Mouse (Mus musculus): Measurements from ENCODE around the gene Gpc4. TPM values are rescaled to one million over a fixed set of nuclear protein-coding genes. Genes with fewer than 3 reads are reported as not detected.

Gene Gpc4
- 10 to 100 TPM; 45.6 to 52.9 (median 47.9) TPM for total RNA-seq (2022)

DNA sequence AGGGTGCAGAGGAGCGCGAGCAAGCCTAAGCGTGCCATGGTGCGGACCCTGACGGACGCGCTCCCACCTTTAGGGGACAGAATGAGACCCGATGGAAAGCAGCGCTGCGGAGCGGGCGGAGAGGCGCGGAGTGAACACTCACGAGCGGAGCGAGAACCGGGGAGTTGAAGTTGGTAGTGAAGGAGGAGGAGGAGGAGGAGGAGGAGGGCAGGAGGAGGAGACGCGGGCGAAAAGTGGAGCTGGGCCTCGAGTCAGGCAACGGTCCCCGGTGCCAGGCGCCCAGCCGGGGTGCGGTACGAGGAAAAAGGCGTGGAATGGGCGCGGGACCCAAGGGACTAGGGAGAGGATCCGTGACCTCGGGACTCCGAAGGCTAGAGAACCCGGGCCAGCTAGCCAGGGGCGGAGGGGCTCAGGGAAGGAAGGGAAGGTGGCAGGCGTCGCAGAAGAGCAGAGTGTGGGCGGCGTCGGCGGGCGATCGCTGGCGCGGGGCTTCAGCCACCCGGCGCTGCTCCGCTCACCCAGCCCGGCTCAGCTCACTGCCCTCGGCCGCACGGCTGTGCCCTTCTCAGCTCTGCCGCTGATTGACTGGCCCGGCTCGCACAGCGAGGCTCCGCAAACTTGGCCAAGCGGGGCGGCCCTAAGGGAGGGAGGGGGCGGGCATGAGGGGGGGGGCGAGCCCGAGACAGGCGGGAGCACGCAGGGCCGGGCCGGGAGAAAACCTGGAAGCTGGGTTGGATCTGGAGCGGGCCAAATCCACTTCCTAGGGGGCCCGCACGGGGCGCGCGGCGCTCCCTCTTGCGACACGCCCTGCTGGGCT lies at the start of gene Gpc4:
Gene Gpc4, minus strand, starts transcription at position 515 of the 817 bp plus-strand sequence.
- peak; percentile 22 to 41 for DNase-seq (ENCODE audit: low spot score in 2 of 2)

DNA sequence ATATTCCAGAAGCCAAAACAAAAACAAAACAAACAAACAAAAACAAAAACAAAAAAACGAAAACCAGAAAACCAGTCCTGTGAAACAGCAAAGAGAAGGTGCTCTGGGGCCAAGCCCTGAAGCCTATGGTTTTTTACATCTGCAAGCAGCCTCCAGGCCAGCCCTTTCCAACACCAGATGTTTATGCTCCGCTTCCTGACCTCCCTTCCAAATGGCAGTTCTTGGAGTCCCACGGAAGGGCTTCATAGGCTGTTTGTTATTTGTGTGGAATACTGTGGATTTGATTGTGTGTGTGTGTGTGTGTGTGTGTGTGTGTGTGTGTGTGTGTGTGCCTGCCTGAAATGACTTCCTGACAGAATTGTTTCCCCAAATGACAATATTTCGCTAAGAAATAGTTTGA lies 47.8 kb upstream of the Gpc4 start:
- no peak for DNase-seq (ENCODE audit: low spot score in 2 of 2)

DNA sequence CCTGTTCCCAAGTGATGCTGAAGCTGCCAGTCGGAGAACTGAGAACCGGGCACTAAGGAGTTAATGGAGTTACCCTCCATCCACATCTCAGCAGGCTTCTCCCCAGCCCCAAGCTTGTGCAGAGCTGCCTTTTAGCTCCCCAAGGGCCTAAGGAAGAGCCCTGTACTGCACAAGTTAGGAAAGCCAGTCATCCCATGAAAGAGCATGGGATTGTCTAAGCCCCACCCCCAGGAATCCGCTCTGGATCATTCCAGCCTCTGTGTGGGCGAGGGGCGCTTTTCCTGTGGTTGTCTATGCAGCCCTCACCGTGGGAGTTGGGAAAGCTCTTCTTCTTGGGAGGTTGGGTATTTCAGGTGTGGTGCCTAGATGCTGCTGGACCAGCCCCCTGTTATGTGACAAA lies 34.8 kb upstream of the Gpc4 start:
- no peak for DNase-seq (ENCODE audit: low spot score in 2 of 2)

DNA sequence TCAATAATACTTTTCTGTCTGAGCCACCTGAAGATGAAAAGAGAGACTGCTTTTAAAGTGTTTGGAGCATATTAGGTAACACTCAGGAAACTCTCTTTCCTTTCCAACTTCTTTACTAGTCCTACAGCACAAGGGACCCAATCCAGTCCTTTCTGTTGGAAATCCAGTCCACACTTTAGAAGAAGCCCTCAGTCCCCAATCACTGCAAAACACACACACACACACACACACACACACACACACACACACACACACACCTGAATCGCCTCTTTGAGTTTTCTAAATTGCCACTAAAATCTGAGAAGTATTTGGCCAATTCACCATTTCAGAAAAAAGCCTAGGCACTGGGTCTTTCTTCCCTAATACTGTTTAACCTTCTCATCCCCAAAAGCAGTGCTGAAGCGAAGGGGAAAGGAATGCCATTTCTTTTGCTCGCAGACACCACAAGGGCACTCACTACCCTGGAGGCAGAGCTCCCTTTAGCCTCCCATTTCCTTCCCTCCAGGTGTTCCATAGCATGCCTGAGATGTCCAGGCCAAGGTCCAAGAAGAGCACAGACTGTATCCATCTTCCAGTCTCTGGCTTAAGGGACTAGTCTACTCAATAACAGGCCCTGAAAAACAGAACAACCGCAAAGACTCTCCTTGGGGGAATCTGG lies 28.4 kb upstream of the Gpc4 start:
- no peak for DNase-seq (ENCODE audit: low spot score in 2 of 2)

DNA sequence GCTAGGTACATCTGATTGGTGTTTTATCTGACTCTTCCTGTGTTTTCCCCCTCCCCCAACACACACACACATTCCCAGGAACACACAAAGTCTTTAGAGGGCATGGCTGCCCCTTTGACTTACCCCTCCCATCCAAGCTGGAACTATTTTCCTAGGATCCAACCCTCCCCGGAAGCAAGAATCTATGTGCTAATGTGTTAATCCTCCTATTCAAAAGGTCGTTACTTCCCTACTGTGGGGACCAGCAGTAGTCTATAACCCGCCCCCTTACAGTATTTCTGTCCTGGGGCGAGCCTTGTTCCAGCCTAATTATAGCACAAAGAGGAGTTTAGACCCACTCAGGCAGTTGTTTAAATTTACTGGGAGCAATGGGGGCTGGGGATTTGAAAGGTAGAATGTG lies 24.0 kb upstream of the Gpc4 start:
- DNase-seq (ENCODE audit: low spot score in 2 of 2), result no peak

DNA sequence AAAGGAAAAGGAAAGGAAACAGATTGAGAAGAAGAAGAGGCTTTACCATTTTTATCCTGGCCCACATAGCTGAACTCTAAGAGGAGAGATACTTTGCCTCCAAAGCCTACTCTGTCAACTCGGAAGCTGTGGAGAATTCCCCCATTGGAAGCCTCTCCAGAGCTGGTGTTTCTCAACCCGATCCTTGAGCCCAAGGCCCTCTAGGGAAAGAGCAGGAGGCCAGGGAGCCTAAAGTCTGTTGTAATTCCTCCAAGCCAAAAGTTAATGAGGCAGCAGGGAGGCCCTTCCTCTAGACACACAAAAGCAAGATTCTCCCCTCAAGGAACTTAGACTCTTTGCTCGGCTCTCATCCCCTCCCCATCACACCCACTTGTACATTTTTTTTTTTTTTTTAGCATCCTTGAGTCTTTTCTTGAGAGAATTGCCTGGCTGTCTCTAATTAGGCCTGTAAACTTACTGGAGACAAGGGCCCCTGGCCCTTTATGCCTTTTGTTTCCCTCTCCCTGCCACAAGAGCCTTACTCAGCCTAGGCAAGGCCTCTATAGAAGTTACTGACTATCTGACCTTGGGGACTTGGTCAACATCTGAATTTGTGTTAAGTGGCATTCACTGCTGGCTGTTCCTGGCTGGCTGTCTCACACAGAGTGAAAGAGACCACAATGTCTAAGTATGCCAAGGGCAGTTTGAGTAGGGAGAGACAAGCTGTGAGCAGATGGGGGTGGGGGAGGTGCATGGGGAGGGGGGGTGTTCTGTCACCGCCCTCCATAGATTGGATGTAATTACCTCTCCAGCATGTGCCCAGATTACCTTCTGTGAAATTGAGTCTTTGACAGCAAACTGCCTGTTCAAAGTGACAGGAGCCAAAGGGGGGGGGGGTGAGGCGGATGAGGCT lies 18.7 kb upstream of the Gpc4 start:
- DNase-seq (ENCODE audit: low spot score in 2 of 2), result no peak

DNA sequence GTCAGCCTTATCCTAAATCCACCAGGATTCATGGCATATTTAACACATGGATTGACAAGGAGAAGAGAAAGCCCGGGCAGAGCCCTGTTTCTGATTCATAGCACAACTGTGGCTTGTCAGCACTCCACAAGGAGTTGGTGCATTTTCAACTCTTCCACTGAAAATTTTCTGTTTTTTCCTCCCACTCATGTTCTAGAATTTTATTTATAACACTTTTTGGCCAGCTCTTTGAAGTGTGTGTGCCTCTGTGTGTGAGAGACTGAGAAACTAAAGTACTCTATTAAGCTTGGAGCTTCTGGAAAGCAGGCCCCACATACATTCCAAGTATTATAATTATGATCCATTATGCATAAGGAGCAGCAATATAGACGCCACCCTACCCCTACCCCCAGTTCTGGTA lies 16.3 kb upstream of the Gpc4 start:
- no peak for DNase-seq (ENCODE audit: low spot score in 2 of 2)

DNA sequence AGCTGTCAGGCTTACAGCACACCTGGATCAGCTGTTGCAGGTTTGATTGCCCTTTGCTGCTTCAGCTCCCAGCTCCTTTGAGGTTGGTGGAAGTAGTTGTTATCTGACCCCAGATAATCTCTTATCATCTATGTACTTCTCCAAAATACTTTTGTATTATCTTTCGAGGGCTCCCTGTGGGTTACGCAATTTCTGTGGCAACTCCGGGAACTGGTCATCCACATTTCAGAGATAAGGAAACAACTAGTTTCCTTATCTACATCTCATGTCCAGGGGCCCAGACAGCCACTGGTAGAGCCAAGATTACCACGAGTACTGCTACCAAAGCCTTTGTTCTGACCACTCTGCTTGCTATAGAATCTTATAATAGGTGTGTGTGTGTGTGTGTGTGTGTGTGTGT lies 12.0 kb upstream of the Gpc4 start:
- DNase-seq (ENCODE audit: low spot score in 2 of 2), result no peak

DNA sequence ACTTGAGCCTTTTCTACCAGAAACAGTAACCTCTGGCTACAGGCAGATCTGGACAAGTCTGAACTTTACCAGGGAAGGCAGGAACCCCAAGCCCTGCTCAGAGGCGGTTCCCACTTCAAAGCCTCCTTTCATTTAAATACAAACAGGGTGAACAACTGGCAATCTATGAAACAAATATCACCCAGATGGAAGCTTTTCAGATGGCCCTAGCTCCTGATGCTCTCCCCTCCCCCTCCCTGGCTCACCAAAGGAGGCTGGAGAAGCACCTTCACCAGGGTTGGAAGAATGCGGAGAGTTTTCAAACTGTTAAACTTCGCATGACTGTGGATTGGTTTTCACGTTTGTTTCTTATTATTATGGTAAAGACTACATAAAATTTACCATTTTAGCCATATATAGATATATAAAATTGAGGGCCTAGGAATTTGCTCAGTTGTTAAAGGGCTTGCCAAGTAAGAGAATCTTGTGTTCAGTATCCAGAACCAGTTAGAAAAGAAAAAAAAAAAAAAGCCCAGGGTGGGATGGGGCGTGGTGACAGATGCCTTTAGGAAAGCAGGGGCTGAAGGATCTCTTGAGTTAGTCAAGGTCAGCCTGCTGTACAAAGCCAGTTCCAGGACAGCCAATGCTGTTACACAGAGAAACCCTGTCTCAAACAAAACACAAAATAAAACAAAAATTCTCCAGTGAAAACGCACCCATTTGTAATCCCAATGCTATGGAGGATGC lies 2.6 kb upstream of the Gpc4 start:
- no peak for DNase-seq (ENCODE audit: low spot score in 2 of 2)

DNA sequence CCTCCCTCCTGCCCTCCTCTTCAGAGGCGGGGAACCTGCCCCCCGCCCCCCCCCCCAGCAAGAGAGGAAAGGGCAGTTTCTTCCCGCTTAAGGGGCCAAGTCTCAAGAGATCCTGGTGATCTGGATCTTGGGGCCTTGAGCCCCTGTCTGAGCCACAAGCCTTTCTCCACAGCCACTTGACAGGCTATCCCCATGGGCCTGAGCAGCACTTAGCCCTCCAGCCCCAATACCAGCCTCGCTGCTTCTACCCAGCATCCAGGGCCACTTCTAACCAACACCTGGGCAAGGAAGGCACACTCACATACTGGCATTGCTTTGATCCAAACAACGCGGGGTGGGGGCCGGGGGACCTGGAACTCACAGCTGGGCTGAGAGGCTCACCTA lies 495 bp upstream of the Gpc4 start:
- no peak for DNase-seq (ENCODE audit: low spot score in 2 of 2)

DNA sequence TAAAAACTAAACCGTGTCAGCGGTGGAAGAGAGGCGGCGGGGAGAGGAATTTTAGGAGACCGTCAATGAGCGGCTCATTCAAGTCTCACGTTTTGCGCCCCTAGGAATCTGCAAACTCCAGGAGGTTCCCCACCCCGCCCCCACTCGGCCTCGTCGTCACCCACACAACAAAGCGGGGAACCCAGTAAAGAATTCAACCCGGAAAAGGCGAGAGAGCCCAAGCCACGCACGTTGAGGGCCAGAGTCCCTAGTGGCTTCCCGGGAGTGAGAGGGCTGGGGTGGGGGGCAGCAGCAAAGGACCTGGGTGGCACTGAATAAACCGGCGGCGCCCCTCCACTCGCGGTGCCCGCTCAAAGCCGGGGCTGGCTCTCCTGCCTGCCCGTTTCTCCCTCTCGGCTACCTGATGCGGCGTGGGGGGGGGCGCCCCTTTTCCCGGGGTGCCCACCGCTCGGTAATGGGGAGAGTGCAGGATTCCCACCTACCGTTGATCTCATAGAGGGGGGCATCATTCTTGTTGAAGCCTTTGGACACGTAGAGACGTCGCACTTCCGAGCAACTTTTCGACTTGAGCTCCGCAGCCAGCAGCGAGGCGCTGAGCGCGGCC lies 816 bp downstream of the Gpc4 start:
- DNase-seq (ENCODE audit: low spot score in 2 of 2), result no peak

DNA sequence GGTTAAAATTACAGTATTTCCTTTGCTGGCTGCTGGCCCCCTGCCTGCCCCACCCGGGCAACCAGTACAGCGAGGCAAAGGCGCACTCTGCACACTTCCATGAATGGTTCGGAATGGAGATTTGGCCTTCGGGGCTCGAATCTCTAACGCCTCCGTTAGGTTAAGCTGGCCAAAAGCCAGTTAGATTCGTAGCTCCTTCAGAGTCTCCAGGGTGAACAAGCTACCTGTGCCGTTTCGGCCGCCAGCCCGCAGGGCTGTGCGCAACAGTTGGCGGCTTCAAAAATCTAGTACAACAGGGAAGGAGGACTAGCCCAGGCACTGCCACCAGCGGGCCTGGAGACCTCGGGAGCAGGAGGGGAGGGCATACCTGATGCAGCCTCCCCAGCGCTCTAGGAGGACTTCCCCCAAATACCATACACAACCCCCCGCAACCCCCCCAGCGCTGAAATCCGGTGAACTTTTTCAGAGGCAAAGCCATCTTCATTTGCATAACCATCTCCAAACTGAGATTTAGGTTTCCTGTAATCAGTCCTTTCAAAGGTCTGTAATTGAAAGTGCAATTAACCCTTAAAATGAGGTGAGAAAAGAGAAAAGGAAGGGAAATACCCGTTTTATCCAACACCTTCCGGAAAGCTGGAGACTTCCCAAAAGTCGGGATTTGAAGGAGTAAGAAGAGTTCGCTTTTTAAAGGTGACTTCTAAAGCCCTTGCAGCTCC lies 1.5 kb downstream of the Gpc4 start:
- no peak for DNase-seq (ENCODE audit: low spot score in 2 of 2)

DNA sequence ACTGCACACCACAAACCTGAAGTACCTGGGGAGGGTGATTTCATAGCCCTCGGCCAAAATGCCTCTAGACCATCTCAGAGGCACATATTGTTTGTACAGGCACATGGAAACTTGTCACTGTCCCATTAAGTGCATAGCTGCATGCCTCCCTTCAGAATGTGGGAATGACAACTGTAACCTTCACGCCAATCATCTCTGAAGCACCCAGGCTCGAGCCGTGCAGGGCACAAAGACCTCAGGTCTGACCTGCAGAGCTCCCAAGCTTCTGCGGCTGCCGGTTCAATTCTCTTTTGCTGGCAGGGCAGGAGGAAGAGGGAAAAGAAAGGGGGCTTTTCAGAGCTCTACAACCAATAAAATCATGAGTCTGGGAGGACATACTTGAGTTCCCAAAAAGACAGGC lies 2.3 kb downstream of the Gpc4 start:
- no peak for DNase-seq (ENCODE audit: low spot score in 2 of 2)

DNA sequence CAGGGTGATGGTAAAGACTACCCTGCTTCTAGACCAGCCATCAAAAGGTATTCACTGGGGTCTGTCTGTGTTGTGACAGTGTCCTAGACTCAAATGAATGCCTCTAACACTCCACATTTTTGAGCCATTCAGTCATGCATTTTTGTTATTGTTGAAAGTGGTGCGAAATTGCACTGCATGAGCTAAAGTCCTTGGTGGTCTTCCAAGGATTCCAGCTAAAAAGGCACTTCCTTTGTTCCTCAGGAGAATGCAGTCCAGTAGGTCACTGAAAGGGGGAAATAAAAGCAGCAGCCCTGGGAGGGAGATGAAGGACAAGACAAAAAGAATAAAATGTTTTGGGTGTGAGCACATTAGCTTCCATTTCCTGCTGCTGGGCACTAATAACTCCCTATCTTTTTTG lies 2.8 kb downstream of the Gpc4 start:
- DNase-seq (ENCODE audit: low spot score in 2 of 2), result no peak

DNA sequence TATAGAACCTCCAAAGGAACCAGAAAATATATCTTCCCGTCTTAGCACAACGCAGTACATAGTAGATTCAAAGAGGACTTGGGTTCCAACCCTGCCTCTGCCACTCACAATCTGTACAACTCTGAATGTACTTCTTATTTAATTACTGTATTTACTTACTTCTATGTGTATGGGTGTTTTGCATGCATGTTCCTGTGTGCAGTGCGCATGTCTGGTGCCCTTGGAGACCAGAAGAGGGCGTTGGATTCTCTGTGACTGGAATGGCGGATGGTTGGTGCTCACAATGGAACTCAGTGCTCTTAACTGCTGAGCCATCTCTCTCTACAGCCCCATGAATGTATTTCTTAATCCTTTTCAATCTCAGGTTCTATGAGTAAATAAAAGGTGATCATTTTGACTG lies 5.4 kb downstream of the Gpc4 start:
- no peak for DNase-seq (ENCODE audit: low spot score in 2 of 2)

DNA sequence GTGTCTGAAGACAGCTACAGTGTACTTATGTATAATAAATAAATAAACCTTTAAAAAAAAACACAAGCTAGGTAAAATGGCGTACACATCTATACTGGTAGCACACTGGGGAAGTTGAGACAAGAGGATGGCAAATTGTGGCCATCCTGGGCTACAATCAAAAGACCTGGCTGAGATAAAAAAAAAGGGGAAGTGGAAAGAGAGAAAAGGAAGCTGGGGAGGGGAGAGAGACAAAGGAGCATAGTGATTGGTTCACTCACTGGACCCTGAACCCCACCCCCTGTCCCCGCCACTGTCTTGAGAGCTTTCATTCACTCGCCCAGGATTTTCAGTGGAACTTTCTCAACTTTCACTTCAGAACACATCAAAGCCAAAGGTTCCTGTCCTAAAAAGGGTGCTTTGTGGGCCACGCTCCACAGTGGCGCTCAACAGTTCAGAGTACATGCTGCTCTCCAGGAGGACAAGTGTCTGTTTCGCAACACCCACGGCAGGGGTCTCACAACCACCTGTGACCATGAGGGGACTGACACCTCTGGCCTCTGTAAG lies 9.6 kb downstream of the Gpc4 start:
- no peak for DNase-seq (ENCODE audit: low spot score in 2 of 2)

DNA sequence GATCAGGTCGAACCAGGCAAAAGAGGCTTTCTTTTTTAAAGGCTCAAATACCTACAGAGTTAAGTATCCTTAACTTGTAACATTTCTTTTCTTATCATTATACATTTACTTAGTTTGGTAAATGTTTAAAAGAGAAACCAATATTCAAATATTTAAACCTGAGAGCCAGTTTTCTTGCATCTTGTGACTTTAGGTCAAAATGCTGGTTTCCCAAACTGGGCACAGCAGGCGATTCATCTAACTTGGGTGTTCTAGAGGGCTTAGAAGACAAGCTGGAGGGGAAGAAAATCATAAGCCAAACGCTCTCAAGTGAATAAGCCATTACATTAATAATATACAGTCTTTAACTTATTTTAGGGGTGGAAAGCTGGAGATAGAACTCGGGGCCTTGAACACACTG lies 10.2 kb downstream of the Gpc4 start:
- DNase-seq (ENCODE audit: low spot score in 2 of 2), result no peak

DNA sequence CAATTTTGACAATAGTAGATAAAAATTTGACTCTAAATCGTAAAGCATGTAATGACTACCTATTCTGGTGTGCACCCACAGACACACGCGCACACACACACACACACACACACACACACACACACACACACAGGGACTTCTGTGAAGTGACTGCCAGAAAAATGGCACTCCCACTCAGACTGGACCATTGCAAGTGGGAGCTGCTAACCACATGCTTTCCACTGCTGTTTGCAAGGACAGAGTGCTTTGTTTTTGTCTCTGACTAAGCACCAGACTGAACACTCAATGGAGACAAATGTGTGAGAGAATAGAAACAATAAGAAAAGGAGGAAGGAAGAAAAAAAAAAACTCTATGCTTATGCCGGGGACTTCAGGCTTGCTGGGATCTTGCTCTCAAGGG lies 11.6 kb downstream of the Gpc4 start:
- no peak for DNase-seq (ENCODE audit: low spot score in 2 of 2)

DNA sequence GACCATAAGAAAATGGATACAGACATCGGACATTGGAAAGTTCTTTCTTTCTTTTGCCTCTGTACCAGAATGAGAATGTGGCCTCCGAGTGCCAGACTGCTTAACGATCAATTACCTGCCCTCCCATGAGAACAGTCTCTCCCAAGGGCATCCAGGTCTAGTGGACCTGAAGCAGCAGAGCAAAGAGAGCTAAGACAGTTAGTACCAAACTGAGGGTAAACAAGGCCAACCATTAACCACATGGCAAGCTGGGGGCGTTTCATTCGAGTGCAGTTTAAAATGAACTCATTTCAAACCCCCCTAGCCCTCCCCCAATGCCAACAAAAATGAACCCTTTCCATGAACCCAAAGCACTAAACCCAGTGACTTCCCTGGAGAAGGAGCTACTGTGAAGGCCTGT lies 12.1 kb downstream of the Gpc4 start:
- DNase-seq (ENCODE audit: low spot score in 2 of 2), result no peak

DNA sequence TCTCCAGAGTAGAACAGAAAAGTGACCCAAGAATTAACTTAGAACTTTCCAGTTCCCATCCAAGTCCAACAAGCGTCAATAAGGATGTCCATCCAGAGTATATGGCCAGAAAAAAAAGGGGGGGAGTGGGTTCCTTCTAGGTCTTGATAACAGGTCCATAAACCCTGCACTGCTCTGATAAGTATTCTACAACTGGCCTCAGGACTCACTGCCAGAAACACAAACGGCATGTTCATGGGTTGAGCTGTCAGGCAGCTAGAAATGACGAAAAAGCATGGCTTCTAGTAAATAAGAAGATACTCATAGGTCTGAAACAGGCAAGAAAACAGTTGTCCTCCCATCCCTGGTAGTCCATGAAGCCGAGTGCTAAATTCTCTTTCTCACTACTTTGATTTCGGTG lies 13.5 kb downstream of the Gpc4 start:
- DNase-seq (ENCODE audit: low spot score in 2 of 2), result no peak
